Mouse (Mus musculus): ENCODE measurements around the gene Frs3.
A peak's percentile ranks its signal among the peaks of the same experiment; 100 is the strongest.

The Frs3 gene

DNA sequence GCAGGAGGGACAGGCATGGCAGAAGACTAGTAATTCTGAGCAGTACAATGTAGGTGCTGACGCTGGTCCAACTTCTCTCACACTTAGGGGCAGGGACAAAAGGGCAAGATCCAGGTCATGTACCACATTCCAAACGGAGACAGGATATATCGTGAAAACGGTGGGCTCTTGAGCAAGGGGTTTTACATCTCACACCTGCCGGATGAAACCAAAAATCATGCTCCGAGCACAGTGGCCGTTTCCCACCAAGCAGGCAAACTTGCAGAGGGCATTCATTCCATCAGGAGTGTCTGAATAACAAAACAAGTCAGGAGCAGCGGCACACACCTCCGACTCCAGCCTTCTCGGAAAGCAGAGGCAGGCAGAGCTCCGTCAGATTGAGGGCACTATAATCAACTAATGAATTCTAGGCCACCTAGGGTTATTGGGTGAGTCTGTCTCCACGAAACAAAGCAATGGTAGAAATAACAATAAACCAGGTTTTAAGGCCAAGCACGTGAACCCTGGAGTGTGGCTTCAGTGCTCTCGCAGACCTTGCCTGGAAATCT, 46.8 kb downstream of the Frs3 start:
- DNase-seq (ENCODE audit: low read depth, low spot score): no peak

DNA sequence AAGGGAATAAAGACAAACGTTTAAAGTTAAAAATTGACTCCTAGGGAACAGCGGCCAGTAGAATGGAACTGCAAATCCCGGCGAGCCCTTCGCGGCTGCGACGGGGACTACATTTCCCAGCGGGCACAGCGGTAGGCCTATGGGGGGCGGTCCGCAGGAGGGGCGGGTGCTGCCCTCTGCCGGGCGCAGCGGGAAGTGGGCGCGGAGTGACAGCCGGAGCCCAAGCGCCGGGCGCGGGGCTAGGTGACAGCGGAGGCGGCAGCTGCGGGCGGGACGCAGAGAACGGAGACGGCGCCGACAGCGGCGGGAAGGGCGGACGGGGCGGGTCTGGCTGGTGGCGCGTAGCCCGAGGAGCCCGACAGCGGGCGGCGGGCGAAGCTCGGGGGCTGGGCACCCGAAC, 48.0 kb downstream of the Frs3 start, which contains the start of gene Tfeb:
TSS of gene Tfeb (plus strand) at position 175 of the 400 bp plus-strand sequence.
- peak; percentile 80 for DNase-seq (ENCODE audit: low read depth, low spot score)

DNA sequence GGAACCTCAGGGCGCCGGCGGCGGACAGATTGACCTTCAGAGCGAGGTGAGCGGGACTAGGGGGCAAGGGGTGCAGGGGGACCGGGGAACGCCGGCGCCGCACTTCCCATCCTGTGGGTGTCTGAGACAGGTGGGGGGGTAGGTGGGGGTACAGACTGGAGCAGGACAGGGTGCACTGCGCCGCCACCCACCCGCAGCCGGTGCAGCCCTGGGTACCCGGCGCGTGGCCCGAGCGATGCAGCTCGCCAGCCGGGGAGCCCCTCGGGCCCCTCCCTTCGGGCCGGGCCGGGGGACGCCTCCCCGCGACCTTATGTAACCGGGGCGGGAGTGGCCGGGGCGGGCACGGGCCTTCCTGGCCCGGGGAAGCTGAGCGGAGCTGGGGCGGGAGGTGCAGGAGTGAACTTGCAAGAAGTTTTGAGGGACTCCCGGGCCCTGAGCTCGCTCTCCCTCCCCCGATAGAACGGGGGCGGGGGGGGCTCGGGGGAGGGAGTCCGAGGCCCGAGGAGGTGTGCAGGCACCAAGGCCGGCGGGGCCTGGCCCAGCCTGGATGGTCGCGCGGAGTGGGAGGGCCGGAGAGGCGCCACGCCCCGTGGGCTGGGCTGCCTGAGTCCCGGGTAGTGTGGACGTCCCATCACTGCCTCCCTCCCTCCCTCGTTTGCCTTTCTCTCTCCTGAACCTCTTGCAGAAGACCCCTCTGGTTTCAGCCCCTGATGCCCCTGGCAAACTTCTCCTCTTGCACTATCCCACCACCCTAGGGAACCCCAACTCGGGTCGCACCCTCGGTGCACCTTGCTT, 48.6 kb downstream of the Frs3 start:
- DNase-seq (ENCODE audit: low read depth, low spot score): no peak

DNA sequence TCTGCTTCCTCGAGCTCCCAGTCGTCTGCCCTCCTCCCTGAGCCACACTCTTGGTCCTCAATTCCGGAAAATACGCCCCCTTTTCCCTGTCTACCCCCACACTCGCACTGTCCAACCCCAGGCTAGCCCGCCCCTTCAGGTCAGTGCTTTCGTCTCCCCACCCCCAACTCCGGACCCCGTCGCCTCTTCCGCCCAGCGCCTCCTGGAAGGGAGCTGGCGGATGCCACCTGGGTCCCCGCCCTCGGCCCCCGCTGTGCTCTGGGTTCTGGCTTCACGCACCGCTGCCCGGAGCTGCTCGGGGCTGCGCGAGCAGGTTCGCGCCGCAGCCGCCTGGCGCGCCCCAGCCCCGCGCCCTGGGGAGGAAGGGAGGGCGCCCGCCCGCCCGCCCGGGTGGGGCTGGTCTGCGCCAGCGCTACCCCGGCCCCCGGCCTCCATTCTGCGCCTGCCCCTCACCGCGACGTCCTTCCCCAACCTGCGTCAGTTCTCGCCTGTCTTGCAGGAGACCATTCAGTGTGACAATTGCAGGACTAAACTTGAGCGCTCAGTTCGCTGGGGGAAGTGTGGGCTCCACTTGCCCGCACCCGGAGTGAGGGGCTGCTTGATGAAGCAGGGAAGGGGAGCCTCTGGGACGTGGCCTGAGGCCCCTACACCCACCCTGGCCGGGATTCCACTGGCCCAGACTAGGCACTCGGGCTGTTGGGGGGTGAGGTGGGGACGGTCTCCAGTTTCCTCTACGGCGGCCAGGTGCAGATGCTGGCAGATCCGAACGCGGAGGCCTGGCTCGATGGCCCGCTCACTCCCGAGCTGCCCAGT, 49.4 kb downstream of the Frs3 start:
- no peak for DNase-seq (ENCODE audit: low read depth, low spot score)

DNA sequence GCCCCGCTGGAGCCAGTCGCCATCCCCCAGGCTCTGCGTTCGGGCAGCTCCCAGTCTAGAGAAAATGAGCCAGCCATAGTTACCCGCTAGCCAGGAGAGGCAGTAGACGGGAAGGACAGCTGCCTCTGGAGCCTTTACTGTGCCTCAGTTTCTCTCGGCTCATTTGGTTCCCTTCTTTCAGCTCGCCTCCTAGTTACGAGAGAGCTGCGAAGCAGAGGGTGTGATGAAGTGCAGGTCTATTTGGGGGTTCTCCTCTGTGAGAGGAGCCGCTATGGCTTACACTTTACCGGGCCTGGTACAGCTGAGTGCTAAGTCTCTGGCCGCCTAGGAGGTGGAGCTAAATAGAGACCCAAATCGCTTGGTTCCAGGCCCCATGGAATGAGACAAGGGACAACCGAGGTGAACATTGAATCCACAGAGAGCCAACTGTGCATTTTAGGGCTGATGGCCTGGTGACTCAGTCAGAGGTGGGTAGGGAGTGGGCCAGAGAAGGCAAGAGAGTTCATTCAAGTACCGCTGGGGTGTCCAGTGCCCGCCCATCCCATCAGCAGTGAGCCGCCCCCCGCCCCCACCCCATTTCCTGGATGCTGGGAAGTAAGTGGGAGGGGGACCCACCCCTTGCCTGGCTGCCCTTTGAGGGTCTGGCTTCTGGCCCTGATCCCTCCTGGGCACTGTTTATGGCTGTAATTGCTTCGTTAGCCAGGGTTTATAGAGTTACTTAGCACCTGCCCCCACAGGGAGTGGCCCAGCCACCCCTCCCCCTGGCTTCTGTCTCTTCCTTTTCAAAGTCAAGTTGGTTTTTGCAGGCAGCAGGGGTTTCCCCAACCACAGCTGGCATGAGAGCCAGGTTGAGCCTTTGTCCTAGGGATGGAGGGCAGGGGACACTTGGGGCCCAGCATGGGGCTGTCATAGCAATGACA, 50.3 kb downstream of the Frs3 start:
- DNase-seq (ENCODE audit: low read depth, low spot score): no peak

DNA sequence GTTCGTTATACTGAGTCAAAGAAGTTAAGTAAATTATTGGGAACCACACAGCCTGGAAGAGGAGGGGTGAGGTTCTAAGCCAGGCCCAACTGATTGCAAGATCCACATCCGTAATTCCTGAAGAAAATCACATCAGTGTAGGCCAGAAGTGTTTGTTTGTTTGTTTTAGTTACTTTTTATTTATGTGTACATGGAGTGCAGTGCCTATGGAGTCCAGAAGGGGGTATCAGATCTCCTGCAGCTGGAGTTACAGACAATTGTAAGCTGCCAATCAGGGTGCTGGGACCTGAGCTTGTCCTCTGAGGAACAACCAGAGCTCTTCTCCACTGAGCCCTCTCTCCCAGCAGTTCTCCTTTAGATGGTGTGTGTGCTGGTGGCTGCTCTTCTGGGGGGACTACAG, 51.4 kb downstream of the Frs3 start:
- no peak for DNase-seq (ENCODE audit: low read depth, low spot score)

DNA sequence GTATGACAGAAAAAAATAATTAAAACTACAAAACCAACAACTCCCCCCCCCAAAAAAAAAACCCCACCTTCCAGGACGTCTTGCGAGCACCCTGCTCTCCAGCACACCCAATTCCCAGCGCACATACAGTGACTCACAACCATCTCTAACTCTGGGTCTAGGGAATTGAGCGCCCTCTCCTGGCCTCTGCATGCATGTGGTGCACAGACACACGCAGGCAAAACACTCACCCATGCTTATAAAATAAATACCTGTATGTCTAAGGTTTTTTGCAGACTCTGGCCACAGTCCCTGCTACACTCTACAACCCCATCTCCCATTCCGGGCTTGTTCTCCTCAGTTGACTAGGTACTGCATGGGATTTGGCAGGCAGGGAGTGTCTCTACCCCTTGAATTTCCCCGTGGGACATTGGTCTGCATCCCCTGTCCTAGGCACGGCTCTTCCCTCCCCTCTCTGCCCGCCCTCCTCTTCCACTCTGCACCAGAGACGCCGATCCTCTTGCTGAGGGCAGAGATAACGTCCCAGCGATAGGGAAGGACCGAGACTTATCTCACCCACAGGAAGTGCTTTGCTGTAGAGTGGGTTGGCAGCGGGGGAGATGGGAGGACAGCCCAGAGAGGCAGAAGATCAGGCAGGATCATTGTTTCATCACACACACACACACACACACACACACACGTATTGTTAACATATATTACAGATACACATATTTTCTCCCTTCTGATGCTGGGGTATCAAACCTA, 54.3 kb downstream of the Frs3 start:
- DNase-seq (ENCODE audit: low read depth, low spot score): no peak

DNA sequence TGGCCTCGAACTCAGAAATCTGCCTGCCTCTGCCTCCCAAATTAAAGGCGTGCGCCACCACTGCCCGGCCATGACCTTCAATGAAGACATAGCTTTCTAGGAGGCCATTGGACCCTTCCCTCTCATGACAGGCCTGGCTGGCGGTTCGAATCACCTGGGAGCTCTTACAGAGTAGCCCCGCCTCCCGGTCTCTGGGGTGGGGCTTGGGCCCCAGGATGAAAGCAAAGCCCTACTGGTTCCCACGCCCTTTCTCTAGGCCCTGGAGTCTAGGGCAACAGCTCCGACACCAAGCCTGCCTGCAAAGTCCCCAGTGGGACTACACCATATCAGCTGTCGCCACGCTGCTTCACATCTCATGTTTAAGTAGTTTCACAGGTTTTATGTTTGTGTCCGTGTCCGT, 55.3 kb downstream of the Frs3 start:
- no peak for DNase-seq (ENCODE audit: low read depth, low spot score)

DNA sequence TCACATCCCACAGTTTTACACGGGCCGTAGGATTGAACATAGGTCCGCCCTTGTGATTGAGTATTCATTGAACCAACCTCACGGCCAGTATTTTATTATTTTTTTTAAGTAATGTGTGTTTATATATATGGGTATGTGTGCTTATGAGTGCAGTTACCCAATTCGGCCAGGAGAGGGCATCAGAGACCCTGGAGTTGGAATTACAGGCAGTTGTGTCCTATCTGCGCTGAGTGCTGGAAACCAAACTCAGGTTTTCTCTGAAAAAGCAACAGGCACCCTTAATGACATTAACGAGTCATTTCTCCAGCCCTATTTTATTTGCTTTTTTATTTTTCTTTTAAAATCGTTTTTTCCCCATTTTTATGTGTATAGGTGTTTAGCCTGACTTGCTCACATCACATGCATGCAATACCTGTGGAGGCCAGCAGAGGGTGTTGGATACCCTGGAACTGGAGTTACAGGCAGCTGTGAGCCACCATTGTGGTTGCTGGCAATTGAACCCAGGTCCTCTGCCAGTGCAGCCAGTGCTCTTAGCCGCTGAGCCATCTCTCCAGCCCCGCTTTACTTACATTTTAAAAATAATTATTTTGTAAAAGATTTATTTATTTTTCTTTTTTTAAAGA, 56.0 kb downstream of the Frs3 start:
- no peak for DNase-seq (ENCODE audit: low read depth, low spot score)

DNA sequence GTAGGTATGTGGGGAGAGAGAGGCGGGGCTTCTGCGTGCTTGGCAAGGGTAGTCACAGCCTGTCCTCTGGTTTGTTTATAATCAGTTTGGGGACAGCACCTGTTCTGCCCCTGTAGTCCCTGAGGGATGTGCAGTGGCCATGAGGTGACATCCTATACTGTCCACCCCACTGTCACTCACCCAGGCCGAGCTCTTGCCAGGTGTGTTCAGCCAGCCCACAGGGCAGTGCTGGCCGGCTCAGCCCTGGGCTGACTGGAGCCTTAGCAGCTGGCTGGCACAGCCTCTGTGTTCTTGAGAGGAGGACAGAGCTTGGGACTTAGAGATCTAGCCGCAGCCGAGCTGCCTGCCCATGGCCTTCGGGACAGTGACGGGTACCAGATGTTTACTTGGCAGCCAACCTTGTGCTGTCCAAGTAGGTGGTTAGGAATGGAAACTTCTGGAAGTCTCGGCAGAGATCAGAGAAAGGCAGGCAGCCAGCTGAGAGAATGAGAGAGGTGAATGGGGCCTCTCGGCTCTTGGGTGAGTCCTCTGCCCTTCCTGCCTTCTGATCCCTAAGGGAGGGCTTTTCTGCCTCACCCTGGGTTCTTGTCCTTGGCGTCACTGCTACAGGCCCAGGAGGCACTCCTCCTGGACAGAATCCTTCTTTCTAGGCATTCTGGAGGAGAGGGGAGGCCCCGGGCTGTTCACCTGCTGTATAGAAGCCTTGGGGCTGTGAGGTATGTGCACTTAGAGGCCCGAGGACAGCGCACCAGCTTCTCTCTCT, 60.1 kb downstream of the Frs3 start:
- DNase-seq (ENCODE audit: low read depth, low spot score): no peak

DNA sequence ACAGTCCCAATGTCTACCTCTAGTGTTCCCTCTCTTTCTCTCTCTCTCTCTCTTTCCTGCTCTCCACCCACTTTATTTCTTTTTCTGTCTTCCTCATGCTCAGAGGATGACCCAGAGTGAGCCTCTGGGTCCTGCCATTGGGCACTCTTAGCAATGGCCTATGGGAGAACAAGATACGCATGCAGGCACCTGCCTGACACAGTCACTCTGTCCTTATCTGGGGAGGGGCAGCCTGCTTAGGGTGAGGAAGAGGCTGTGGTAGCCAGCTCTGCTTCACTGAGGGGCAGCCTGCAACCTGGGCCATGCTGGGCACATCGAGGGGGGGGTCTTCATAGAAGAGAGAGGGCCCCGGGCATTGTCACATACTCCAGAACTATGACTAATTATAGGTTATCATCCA, 60.8 kb downstream of the Frs3 start:
- no peak for DNase-seq (ENCODE audit: low read depth, low spot score)

DNA sequence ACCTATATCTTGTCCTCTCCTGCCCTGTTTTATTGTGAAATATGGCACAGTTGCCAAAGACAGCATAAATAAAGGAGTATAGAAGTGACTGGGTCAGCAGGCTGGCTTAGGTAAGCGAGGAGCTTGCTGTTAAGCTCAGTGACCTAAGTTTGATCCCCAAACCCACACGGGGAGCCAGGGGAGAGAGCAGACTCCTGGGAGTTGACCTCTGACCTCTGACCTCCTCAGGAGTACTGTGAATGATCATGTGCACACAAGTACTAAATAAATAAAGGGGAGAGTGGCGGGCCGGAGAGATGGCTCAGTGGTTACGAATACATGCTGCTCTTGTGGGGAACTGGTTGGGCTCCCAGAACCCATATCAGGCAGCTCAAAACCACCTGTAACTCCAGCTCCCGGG, 61.3 kb downstream of the Frs3 start:
- no peak for DNase-seq (ENCODE audit: low read depth, low spot score)

DNA sequence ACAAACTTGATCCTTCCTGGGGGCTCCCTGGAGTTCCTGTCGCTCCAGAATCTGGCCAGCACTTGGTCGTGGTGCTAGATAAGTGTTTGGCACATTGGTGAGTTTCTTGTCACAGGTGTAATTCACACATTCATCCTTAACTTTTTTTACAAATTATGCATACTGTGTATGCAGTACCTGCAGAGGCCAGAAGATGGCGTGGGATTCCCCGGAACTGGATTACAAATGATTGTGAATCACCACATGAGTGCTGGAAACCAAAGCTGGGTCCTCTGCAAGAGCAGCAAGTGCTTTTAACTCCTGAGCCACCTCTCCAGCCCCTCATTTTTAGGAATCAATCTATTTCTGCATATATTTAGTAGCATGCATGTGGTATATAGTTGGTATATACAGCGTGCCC, 63.0 kb downstream of the Frs3 start:
- DNase-seq (ENCODE audit: low read depth, low spot score): no peak

DNA sequence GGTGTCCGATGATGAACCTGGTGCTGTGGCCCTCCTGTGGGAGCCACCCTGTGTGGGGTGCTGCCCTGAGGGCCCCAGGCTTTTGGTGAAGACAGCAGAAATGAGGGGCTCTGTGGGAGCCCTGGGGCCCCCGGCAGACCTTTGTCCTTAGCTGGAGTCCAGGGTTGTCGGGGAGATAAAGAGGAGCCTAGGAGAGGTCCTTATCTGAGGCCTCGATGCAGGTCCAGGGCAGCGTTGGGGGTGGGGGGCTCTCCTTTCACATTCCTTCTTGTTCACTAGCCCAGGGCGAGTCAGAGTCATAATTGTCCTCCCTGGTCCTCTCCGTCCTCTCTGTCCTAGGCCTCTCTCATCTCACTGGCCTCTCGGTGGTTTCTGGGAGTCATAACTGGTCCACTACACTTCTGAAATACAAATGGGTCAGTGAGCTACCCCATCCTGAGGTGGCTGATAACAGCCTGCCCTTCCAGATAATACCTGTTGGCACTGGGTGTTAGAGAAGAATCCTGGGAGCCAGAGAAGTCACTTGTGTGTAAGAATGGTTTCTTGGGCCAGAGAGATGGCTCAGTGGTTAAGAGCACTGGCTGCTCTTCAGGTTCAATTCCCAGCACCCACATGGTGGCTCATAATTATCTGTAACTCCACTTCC, 64.4 kb downstream of the Frs3 start:
- DNase-seq (ENCODE audit: low read depth, low spot score): no peak

Measured in retina, adult 2 months (tissue).